Mouse (Mus musculus) right cerebral cortex, adult 18-20 months (tissue): ENCODE results near the gene Cyp4f40.
"Not testable (repeated sequence)": the region's sequence is repeated elsewhere in the genome, so short reads cannot be mapped to it uniquely, and the experiment has no call there.

ENCODE experiments used
- DNase-seq: peaks from one replicate; pipeline ENCODE4 v3.0.0; 2022; ENCODE audit warnings: mixed read lengths

Cyp4f40 gene

DNA sequence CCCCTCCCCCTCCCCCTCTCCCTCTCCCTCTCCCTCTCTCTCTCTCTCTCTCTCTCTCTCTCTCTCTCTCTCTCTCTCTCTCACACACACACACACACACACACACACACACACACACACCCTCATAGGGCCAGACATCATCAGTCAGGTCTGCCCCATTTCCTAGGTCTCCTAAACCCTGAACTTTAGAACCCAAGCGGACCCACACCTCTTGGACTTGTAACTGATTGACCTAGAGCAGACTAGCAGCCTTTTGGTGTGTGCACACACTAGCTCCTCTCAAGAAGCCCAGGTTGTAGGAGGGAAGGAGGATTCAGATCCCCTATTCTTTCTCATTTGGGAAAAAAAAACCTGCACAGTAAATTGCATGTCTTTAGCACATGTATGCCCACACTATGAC, 63.5 kb downstream of the Cyp4f40 start:
- not testable (repeated sequence) for DNase-seq

DNA sequence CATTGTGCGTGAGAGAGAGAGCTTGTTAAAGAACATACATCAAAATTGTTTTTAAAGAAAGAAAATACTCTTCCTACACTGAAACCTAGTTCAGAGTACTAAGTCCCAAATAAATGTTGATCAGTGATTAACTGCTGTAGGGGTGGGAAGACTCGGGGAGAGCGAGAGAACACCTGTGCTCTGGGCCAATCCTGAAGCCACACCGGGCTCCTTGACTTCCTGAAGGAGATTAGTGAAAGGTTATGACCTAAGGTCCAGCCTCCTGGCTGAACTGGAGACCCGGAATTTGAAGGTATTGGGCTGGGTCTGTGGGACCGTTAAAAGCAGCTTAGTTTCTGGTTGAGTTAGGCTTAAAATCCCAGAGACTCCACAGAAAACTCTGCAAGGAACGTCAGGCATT, 64.1 kb downstream of the Cyp4f40 start:
- DNase-seq: no peak

DNA sequence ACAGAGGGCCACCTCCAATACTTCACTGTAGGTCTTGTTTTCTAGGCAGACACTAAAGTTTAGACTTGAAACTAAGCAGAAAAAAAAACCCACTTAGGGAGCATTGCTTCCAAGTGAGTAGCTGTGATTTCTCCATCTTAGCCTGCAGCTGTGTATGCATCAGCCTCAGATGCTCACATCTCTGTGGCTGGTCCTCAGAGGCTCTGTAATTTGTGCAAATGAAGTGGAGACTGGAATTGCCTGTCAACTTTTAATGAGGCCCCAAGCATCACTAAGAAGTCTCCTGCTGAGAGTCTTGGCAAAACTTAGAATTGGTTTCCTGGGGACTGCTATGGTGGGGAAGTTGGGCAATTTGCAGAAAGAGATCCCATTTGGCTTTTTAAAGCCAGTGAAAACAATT, 67.7 kb downstream of the Cyp4f40 start:
- DNase-seq: not testable (repeated sequence)
